Mouse (Mus musculus) forebrain, embryonic 15.5 days (tissue): ENCODE results near the gene Dsn1. TPM values are rescaled to one million over a fixed set of nuclear protein-coding genes. Genes with fewer than 3 reads are reported as not detected.
A peak's percentile ranks its signal among the peaks of the same experiment; 100 is the strongest.

Experiments
- ATAC-seq: fragments of 200-750 bp; cut with Nextera tagmentation; replicated peaks from 2 replicates; pipeline ENCODE4 v1.8.0; 2017; ENCODE audit warnings: mild to moderate bottlenecking, moderate TSS enrichment, moderate library complexity
- H3K27ac ChIP-seq: fragments of 300-500 bp; sonication (generic); replicated peaks from 2 replicates; pipeline ENCODE4 v1.5.1; 2015; ENCODE audit warnings: mild to moderate bottlenecking, inconsistent platforms
- H3K27me3 ChIP-seq: fragments of 300-500 bp; sonication (generic); 2 replicates; pipeline ENCODE4 v1.6.1; 2015; ENCODE audit warnings: inconsistent platforms
- H3K36me3 ChIP-seq: fragments of 300-500 bp; sonication (generic); 2 replicates; pipeline ENCODE4 v1.6.1; 2015; ENCODE audit warnings: mild to moderate bottlenecking, inconsistent platforms
- H3K4me1 ChIP-seq: fragments of 300-500 bp; sonication (generic); 2 replicates; pipeline ENCODE4 v1.6.1; 2015; ENCODE audit warnings: inconsistent platforms
- H3K4me2 ChIP-seq: fragments of 300-500 bp; sonication (generic); replicated peaks from 2 replicates; pipeline ENCODE4 v1.6.1; 2015; ENCODE audit warnings: mild to moderate bottlenecking, inconsistent platforms
- H3K4me3 ChIP-seq: fragments of 300-500 bp; sonication (generic); 2 replicates; pipeline ENCODE4 v1.5.1; 2015; ENCODE audit warnings: mild to moderate bottlenecking, inconsistent platforms
- H3K9ac ChIP-seq: fragments of 300-500 bp; sonication (generic); replicated peaks from 2 replicates; pipeline ENCODE4 v1.6.1; 2015; ENCODE audit warnings: mild to moderate bottlenecking, inconsistent platforms
- H3K9me3 ChIP-seq: fragments of 300-500 bp; sonication (generic); 2 replicates; pipeline ENCODE4 v1.6.1; 2016; ENCODE audit warnings: inconsistent platforms
- WGBS: fragments of 180-500 bp; shearing (Covaris S2); methylation state at CpG from one replicate; pipeline ENCODE4 v1.1.7; 2015; ENCODE audit warnings: mixed read lengths; 5-methylcytosine and 5-hydroxymethylcytosine counted together
- polyA plus RNA-seq: library from polyadenylated mRNA; unstranded; fragments of >200 nt; fragmentation: Nextera tagmentation; extraction: Ambion mirVana; gene quantifications from 2 replicates; pipeline ENCODE4 v1.2.1, GENCODE M21; 2015

The Dsn1 gene
- polyA plus RNA-seq, 1 experiment from 2014 or later = 21.7 TPM

GRCm38 (mm10) chr2:157043556-157043955 is 36.6 kb upstream of the Dsn1 start:
- peaks cover 62% of the 10 kb centered on the region for H3K36me3 ChIP-seq

GRCm38 (mm10) chr2:157041421-157041820 is 34.5 kb upstream of the Dsn1 start:
- H3K27ac ChIP-seq = no peak overlapping the region
- no peaks in the 10 kb centered on the region for H3K27me3 ChIP-seq
- no peak for ATAC-seq
- no peak overlapping the region for H3K4me3 ChIP-seq
- WGBS = 91% methylated on average over 7 of the region's 7 CpGs
- H3K9me3 ChIP-seq = no peaks in the 10 kb centered on the region
- no peak overlapping the region for H3K9ac ChIP-seq
- no peak overlapping the region for H3K4me2 ChIP-seq
- peaks cover 71% of the 10 kb centered on the region for H3K36me3 ChIP-seq
- H3K4me1 ChIP-seq = peaks cover 18% of the 10 kb centered on the region

More at GRCm38 (mm10) chr2:157043556-157043955, 36.6 kb upstream of the Dsn1 start:
- WGBS = 65% methylated on average over 8 of the region's 8 CpGs
- Histone ChIP-seq H3K4me3 (no peak overlapping the region), H3K27ac (0 out of 2 replicates have a peak overlapping the region, but pooled peaks have one; percentile 1), H3K4me1 (peaks cover 33% of the 10 kb centered on the region), H3K4me2 (no peak overlapping the region), H3K9ac (no peak overlapping the region), H3K9me3 (no peaks in the 10 kb centered on the region), H3K27me3 (no peaks in the 10 kb centered on the region)
- no peak for ATAC-seq

- Histone ChIP-seq H3K4me2 (no peak overlapping the region), H3K4me3 (no peak overlapping the region), H3K4me1 (peaks cover 18% of the 10 kb centered on the region), H3K9ac (no peak overlapping the region), H3K36me3 (peaks cover 74% of the 10 kb centered on the region), H3K9me3 (no peaks in the 10 kb centered on the region), H3K27me3 (no peaks in the 10 kb centered on the region), H3K27ac (no peak overlapping the region)
- no peak; the same call in 1 of the 2 replicates for ATAC-seq
- 86% methylated on average over 17 of the region's 17 CpGs for WGBS
Measured at GRCm38 (mm10) chr2:157040649-157041046, 33.7 kb upstream of the Dsn1 start.

- Histone ChIP-seq H3K27ac (no peak overlapping the region), H3K4me1 (peaks cover 18% of the 10 kb centered on the region), H3K27me3 (no peaks in the 10 kb centered on the region), H3K9ac (no peak overlapping the region), H3K4me2 (no peak overlapping the region), H3K4me3 (no peak overlapping the region), H3K36me3 (peaks cover 71% of the 10 kb centered on the region), H3K9me3 (no peaks in the 10 kb centered on the region)
- ATAC-seq = peak; percentile 64
- 80% methylated on average over 50 of the region's 50 CpGs for WGBS
Measured at GRCm38 (mm10) chr2:157039900-157040648, 33.1 kb upstream of the Dsn1 start.

GRCm38 (mm10) chr2:157037303-157037702 is 30.3 kb upstream of the Dsn1 start:
- ATAC-seq = no peak
- Histone ChIP-seq H3K27ac (no peak overlapping the region), H3K4me2 (no peak overlapping the region), H3K27me3 (no peaks in the 10 kb centered on the region), H3K4me3 (no peak overlapping the region), H3K36me3 (peaks cover 79% of the 10 kb centered on the region), H3K9me3 (no peaks in the 10 kb centered on the region), H3K4me1 (0 out of 2 replicates have a peak, but pooled peaks cover under 1% of the 10 kb centered on the region), H3K9ac (no peak overlapping the region)
- WGBS = 38% methylated on average over 9 of the region's 9 CpGs

GRCm38 (mm10) chr2:157036400-157036799 is 29.4 kb upstream of the Dsn1 start:
- no peak overlapping the region for H3K4me3 ChIP-seq
- peaks cover 78% of the 10 kb centered on the region for H3K36me3 ChIP-seq
- WGBS = 92% methylated on average over 8 of the region's 8 CpGs
- no peak overlapping the region for H3K9ac ChIP-seq
- H3K9me3 ChIP-seq = no peaks in the 10 kb centered on the region
- no peak overlapping the region for H3K4me2 ChIP-seq
- no peak for ATAC-seq
- H3K27ac ChIP-seq = no peak overlapping the region
- H3K4me1 ChIP-seq = no peaks in the 10 kb centered on the region
- no peaks in the 10 kb centered on the region for H3K27me3 ChIP-seq

GRCm38 (mm10) chr2:157035371-157035770 is 28.4 kb upstream of the Dsn1 start:
- Histone ChIP-seq H3K4me3 (no peak overlapping the region), H3K4me2 (no peak overlapping the region), H3K4me1 (no peaks in the 10 kb centered on the region), H3K27me3 (no peaks in the 10 kb centered on the region), H3K36me3 (peaks cover 72% of the 10 kb centered on the region), H3K27ac (no peak overlapping the region), H3K9ac (no peak overlapping the region), H3K9me3 (no peaks in the 10 kb centered on the region)
- no peak for ATAC-seq
- 93% methylated on average over 7 of the region's 7 CpGs for WGBS

- peaks cover 80% of the 10 kb centered on the region for H3K36me3 ChIP-seq
- H3K27me3 ChIP-seq = no peaks in the 10 kb centered on the region
- H3K4me3 ChIP-seq = no peak overlapping the region
- 39% methylated on average over 9 of the region's 9 CpGs for WGBS
- no peaks in the 10 kb centered on the region for H3K4me1 ChIP-seq
- H3K4me2 ChIP-seq = no peak overlapping the region
- H3K9ac ChIP-seq = no peak overlapping the region
- peak; percentile 83 for ATAC-seq
- H3K27ac ChIP-seq = no peak overlapping the region
- no peaks in the 10 kb centered on the region; the same call in 1 of the 2 replicates for H3K9me3 ChIP-seq
Measured at GRCm38 (mm10) chr2:157030804-157031203, 23.9 kb upstream of the Dsn1 start.

- Histone ChIP-seq H3K27ac (no peak overlapping the region), H3K4me3 (no peak overlapping the region), H3K4me1 (no peaks in the 10 kb centered on the region), H3K4me2 (no peak overlapping the region), H3K36me3 (peaks cover 89% of the 10 kb centered on the region), H3K9ac (no peak overlapping the region), H3K9me3 (peaks cover 2% of the 10 kb centered on the region; the same call in 1 of the 2 replicates), H3K27me3 (no peaks in the 10 kb centered on the region)
- 92% methylated on average over 4 of the region's 4 CpGs for WGBS
- no peak for ATAC-seq
Measured at GRCm38 (mm10) chr2:157028261-157028660, 21.3 kb upstream of the Dsn1 start.

GRCm38 (mm10) chr2:157027106-157028008 is 20.4 kb upstream of the Dsn1 start:
- no peak for ATAC-seq
- WGBS = 86% methylated on average over 21 of the region's 21 CpGs
- H3K9me3 ChIP-seq = peaks cover 2% of the 10 kb centered on the region; the same call in 1 of the 2 replicates
- H3K9ac ChIP-seq = no peak overlapping the region
- H3K4me2 ChIP-seq = no peak overlapping the region
- peaks cover 89% of the 10 kb centered on the region for H3K36me3 ChIP-seq
- no peaks in the 10 kb centered on the region for H3K4me1 ChIP-seq
- no peak overlapping the region for H3K27ac ChIP-seq
- no peaks in the 10 kb centered on the region for H3K27me3 ChIP-seq
- no peak overlapping the region for H3K4me3 ChIP-seq

- Histone ChIP-seq H3K27ac (no peak overlapping the region), H3K4me1 (no peaks in the 10 kb centered on the region), H3K4me2 (no peak overlapping the region), H3K4me3 (no peak overlapping the region), H3K36me3 (peaks cover 98% of the 10 kb centered on the region), H3K9me3 (peaks cover 2% of the 10 kb centered on the region; the same call in 1 of the 2 replicates), H3K27me3 (no peaks in the 10 kb centered on the region), H3K9ac (no peak overlapping the region)
- WGBS = 95% methylated on average over 16 of the region's 16 CpGs
- no peak for ATAC-seq
Measured at GRCm38 (mm10) chr2:157021156-157021555, 14.2 kb upstream of the Dsn1 start.

- 76% methylated on average over 4 of the region's 4 CpGs for WGBS
Measured at GRCm38 (mm10) chr2:157019228-157019627, 12.3 kb upstream of the Dsn1 start.

More at GRCm38 (mm10) chr2:157019228-157019627, 12.3 kb upstream of the Dsn1 start:
- H3K9me3 ChIP-seq = no peaks in the 10 kb centered on the region
- H3K4me3 ChIP-seq = no peak overlapping the region
- no peak overlapping the region for H3K9ac ChIP-seq
- H3K27me3 ChIP-seq = no peaks in the 10 kb centered on the region
- no peak overlapping the region for H3K4me2 ChIP-seq
- H3K4me1 ChIP-seq = no peaks in the 10 kb centered on the region
- no peak for ATAC-seq
- peaks cover 95% of the 10 kb centered on the region for H3K36me3 ChIP-seq
- H3K27ac ChIP-seq = no peak overlapping the region
